Mouse (Mus musculus) adrenal gland, adult (tissue): ENCODE data around the gene Arl2.
"Not testable (repeated sequence)": the region's sequence is repeated elsewhere in the genome, so short reads cannot be mapped to it uniquely, and the experiment has no call there.

Experiments used
- DNase-seq, 2 experiments: peaks; one replicate each; pipeline ENCODE4 v3.0.0; 2022 to 2023; ENCODE audit warnings: low spot score in 1 of 2; ENCODE audit not compliant: inconsistent age in 2 of 2

Arl2 gene

DNA sequence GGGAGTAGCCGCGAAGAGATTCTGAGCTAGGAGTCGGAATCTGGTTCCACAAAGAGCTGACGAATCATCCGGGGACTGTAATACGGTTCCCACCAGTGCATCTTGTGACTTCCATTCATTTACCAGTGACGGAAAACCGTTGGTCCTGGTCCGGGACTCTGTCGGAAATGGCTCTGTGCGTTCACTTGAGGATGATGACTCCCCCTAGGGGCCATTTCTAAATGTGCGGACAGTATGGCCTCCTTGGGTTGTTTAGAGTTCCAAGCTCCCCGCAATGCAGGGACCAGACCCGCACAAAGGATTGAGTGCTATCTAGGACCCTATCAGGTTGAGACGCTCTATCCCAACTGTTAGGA, at the start of gene Arl2:
Gene Arl2 (minus strand): TSS at position 155 of the 356 bp plus-strand sequence.
- DNase-seq, result peak; percentile 85 to 93

DNA sequence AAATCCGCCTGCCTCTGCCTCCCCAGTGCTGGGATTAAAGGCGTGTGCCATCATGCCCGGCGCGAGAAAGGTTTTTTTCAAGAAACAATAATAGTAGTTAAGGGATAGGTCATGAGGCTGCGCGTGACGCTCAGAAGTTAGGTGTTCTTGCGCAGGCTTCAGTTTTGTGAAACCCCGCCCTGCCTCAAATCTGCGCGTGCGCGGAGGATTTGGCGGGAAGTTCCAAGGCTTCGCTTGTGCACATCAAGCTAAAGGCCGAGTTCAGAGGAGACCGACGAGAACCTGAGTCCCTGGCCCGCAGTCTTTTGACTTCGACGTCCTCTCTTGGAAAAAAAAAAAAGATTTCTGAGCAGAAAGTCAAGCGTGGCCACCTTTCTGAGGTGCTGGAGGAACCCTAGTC, 42.8 kb upstream of the Arl2 start, which contains the start of gene Majin:
Gene Majin (plus strand): TSS at position 258 of the 400 bp plus-strand sequence.
- DNase-seq, result no peak

GRCm38 (mm10) chr19:6182534-6182933, 41.2 kb upstream of the Arl2 start:
- DNase-seq, result peak in 1 of 2 experiments; percentile 43

DNA sequence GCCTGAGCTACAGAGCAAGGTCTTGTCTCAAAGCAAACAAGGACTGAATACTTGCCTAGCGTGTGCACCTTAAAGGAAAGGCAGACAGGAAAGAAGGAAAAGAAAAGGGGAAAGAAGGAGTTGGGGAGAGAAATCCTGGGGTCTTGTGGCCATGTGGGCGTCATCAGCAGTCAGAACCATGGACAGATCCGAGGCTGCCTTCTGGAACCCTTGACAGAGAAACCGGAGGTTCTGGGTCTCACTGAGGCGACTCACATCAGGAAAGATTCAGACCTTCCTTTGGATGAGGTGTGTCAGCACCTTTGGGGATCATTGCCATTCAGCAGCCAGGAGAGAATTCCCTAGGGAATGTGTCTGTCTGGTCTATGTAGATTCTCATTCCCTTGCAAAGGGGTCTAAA, 40.3 kb upstream of the Arl2 start:
- peak in 1 of 2 experiments; percentile 52 for DNase-seq

- no peak for DNase-seq
Measured at GRCm38 (mm10) chr19:6178775-6179174, 37.4 kb upstream of the Arl2 start.

DNA sequence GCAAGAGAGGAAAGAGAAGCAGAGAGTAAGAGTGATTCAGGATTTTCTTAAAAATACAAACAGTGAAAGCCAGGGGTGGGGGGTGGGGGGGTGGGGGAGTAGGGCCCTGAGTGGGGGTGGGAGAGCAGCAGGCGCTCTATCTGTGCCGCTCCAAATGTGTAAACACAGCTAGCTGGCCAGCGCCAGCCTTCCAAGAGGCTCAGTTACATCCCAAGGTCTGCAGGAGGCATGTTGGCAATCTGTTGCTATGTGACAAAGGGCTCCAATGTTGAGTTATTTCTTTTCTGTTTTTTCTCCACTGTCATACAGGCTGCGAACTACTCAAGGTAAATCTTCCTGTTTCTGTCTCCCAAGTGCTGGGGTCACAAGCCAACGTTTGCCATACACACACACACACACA, 33.4 kb upstream of the Arl2 start:
- peak; percentile 38 to 70 for DNase-seq

- no peak for DNase-seq
Measured at GRCm38 (mm10) chr19:6171215-6171614, 29.9 kb upstream of the Arl2 start.

DNA sequence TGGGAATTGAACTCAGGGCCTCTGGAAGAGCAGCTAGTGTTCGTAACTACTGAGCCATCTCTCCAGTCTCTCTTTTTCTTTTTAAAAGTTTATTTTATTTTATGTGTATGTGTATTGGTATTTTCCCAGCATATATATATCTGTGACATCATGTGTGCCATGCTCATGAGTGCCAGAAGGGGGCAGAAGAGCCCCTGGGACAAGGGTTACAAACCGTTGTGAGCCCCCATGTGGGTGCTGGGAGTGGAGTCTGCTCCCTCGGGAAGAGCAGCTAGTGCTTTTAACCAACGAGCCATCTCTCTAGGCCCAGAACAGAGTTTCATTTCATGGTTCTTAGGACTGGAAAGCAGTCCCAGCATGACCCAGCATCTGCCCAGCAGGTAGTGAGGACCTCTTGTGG, 25.4 kb upstream of the Arl2 start:
- DNase-seq, result no peak

DNA sequence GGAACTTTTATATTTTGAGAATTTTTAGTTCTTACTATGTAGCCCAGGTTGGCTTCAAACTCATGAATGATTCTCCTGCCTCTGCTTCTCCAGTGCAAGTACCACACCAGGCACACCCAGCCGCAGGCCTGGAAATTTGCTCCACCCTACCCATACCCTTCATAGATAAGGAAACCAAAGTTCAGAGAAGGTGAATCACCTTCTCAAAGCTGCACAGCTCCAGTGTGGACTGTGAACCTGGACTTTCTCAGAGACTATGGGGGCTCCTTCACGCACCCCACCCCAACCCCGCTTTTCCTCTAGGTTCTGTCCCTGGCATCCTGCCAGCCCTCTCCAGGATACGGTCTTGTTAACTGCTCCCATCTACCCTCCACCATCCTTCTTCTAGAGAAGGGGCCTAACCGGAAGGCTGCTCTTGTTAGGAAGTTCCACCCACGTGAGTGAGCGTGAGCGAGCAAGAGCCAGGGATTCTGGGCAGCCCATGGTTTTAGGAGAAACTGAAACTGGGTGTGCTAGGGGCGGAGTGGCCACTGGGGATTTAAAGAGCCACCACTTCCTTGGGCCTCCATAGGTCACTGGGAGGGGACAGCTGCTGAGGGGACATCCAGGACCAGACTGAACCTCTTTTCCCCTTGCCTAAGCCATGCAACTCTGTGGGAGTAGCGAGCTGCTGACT, 22.7 kb upstream of the Arl2 start:
- peak; percentile 44 to 65 for DNase-seq

- peak in 1 of 2 experiments; percentile 51 for DNase-seq
Measured at GRCm38 (mm10) chr19:6157220-6157619, 15.9 kb upstream of the Arl2 start.

GRCm38 (mm10) chr19:6156372-6156771, 15.0 kb upstream of the Arl2 start:
- no peak for DNase-seq

- no peak for DNase-seq
Measured at GRCm38 (mm10) chr19:6155174-6155573, 13.8 kb upstream of the Arl2 start.

GRCm38 (mm10) chr19:6144842-6145241, 3.5 kb upstream of the Arl2 start:
- DNase-seq, result no peak

DNA sequence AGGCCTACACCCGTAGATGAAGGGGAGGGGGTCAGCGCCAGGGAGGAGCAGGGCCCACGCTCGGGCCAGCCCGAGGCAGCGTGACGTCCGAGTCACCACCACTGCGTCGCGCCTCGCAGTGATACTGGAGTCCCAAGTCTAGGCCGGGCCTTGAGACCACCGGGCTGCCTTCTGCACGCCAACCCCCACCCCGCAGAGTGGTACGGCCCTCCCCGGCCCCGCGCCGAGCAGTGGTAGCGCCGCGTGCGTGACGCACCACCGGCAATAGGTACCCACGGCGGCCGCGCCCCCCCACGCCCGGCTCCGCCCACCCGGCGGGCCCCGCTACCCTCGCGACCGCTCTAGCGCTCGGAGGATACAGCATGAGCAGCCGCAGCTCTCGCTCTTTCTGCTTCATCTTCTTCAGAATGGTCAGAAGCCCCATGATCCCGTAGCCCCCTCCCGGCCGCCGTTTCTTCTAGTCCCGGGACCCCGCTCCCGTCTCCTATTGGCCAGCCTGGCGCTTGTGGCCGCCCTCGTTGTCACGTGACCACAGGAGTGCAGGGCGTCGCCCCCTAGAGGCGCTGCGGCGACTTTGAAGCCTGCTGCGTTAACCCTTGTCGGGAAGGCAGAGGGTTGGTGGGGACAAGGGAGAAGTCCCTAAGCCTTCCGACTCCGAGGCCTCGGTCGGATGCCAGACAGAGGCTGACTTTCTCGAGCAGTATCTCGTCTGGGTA, 512 bp downstream of the Arl2 start, which contains the start of gene Batf2:
Gene Batf2 (plus strand): TSS at position 306 of the 716 bp plus-strand sequence.
- peak; percentile 94 to 97 for DNase-seq

- no peak for DNase-seq
Measured at GRCm38 (mm10) chr19:6140374-6140677, 1.0 kb downstream of the Arl2 start.

DNA sequence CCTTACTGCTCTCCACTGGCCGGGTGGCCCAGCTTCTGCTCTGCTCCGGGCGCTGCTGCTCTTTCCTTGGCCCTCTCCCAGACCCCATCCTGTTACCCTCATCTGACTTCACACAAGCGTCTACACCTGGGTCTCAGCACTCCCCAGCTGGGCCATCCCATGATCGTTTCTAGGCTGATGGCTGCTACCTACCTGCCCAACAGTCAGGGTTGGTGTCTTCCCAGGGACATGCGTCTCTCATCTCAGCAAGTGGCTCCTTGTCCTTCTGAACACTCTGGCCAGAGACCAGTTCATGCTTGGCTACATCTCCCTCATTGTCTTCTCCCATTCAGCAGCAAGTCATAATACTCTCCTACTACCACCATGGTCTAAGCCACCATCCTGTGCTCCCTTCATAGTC, 1.6 kb downstream of the Arl2 start:
- no peak for DNase-seq

DNA sequence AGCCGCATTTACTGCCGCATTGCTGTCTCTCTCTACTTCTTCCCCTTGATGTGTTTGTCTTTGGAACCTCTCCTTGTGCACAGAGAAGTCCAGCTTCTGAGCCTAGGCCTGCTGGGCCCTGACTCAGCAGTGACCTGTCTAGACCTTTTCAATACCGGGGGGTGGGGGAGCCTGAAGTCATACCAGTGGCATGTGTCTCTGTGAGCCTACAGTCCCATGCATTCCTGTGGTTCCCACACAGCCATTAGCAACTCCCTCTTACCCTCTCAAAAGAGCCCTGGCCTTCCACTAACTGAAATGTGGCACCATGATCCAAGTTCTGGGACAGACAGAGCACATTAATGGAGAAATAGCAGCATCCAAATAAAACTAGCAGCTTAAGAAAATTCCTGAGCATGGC, 5.0 kb downstream of the Arl2 start:
- DNase-seq, result no peak

DNA sequence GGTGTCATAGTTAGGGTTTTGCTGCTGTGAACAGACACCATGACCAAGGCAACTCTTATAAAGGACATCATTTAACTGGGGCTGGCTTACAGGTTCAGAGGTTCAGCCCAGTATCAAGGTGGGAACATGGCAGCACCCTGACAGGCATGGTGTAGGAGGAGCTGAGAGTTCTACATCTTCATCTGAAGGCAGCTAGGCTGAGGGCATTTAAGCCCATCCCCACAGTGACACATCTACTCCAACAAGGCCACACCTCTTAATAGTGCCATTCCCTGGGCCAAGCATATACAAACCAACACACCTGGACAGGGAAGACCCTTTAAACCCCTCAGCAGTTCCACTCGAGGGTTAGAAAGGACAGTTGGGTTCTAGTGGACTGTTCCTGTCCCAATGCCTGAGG, 8.2 kb downstream of the Arl2 start:
- not testable (repeated sequence) for DNase-seq

GRCm38 (mm10) chr19:6132171-6132827, 9.0 kb downstream of the Arl2 start:
- DNase-seq, result no peak

DNA sequence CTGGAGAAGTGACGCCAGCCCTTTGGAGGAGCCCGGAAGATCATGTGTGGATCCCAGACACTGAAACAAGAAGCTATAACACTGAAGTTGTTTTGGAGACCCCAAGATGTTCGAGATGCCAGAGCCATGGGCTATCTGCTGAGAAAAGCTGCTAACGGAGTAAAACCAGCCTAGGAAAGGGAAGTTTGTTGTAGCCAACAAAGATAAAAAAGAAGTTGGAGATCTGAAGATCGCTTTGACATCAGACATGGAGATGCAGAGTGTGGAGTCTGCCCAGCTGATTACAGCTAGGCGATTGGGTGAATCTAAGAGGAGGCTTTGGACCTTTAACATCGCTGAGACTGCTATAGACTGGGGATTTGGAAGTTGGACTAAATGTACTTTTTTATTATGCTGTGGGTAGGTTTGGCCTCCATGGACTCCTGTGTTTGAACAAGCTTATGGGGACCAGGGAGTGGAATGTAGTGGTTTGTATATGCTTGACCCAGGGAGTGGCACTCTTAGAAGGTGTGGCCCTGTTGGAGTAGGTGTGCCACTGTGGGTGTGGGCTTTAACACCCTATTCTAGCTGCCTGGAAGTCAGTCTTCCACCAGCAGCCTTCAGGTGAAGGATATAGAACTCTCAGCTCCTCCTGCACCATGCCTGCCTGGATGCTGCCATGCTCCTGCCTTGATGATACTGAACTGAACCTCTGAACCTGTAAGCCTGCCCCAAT, 10.8 kb downstream of the Arl2 start:
- DNase-seq, result not testable (repeated sequence)

DNA sequence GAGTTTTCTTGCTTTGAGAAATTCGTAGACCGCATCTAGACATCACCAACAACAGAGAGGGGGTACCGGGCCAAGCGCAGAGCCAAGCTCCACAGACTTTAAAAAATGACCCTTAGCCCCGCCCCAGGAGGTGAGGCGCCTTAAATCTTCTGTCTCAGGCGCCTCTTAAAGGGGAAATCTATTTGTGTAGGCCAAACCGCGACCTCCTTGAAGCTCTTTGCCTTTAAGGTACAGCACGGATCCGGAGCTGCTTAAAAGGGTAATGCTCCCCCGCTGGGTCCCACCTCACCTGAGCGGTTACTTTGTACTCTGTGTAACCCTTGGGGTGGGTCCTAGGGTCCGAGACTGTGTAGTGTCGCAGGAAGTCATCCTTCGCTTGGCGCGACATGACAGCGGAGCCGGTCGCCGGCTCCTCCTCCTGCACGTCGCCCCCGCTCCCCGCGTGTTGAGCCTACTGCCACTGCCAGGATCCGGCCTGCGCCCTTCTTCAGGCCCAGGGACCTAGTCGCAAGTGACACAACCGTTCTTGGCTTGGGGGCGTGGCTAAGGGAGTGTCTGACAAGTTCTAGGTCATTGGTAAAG, 13.5 kb downstream of the Arl2 start, which contains the start of gene Snx15:
Gene Snx15 (minus strand): TSS at position 545 of the 582 bp plus-strand sequence.
- DNase-seq, result peak; percentile 97 to 99
